Mouse (Mus musculus) embryo, embryonic 11 days (tissue): ENCODE results near the gene Olfr874.

Experiments used
- DNase-seq: peaks from one replicate; pipeline ENCODE4 v3.0.0-alpha.2; 2015

The Olfr874 gene

DNA sequence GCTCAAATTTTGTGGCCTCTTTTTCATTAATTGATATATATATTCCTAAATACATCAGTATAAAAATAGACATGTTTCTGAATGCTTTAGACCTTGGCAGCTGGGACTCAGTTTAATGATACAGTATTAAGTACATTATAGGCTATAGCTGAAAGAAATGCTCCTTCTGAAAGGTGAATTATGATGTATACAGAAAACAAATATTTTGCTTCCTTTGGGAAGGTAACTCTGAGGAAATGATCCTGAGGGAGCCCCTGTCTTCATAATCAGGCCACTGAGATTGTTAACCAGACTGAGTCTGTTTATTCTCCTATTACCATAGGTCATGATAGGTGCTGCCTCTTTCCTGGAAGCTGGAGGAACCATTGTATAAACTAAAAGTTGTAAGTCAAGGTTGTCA is at the start of gene Olfr874:
Olfr874 (plus strand) TSS at position 301 of the 400 bp plus-strand sequence.
- no peak for DNase-seq

- DNase-seq: no peak
Observed at GRCm38 (mm10) chr9:37716150-37716549, 28.8 kb upstream of the Olfr874 start, which contains the start of gene Olfr160. TSS of gene Olfr160 (minus strand) at chr9:37716250.

DNA sequence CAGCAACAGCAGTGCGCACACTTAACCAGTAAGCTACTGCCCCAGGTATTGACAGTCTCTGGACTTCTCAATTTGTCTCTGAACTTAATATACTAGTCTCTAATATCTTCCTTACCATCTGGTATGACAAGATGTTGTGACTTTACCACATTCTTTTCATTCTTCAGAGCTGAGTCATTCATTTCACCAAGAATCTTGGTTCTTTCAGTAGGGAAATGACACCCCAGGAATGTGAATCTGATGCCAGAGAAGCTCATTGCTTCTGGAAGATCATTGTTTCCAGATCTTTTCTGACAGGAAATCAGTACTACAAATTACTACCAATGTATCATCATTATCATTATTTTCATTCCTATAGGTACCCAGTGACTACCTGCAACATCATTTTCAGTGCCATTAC is 10.6 kb upstream of the Olfr874 start:
- DNase-seq: no peak

DNA sequence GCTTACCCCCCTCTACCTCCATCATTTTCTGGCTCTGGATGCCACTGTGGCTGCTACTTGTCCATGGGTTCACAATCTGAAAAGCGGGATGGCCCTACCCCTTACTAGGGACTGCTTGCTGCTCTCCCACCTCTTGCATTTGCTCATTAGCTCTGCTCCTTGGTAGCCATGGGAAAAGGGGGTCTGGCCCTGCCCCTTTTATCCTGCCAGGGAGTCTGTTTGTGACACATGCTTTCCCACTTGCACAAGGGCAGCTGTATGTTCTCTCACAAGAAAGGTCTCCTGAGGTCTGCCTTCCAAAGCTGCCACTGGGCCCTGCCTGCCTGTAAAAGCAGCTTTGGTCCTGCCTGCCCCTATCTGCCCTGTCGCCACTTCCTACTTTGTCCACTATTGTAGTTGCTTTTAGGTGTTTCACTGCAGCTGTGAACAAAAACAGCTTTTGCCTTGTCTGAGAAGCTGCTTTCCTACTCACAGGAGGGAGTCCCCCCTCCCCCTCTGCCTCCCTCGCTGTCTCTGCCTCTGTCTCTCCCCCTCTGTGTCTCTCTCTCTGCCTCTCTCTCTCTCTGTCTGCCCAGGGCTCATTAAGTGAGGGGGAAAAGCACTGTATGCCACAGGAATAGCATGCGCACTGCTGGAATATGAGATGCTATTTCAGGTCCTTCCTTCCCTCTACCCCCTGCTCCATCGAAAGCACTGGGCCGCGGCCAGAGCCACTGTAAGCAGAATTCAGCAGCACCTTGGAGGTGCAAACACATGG is 5.6 kb downstream of the Olfr874 start:
- peak; percentile 23 for DNase-seq

DNA sequence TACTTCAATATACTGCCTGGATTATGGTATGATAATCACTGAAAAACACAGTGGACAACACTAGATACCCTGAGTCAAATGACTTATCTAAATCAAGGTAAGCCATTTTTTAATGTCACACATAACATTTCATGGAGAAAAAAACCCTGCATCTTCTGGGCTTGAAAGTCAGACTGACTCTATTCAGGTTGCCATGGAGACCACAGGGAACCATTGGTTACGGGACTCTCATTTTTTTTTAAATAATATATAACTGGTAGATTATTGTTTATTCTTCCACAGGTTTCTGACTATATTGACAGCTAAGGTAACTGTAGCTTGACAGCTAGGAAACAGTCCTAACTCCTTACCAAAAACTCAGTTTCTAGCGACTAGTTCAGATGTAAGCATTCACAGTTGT is 6.6 kb downstream of the Olfr874 start:
- DNase-seq: peak; percentile 4

- DNase-seq: no peak
Observed at GRCm38 (mm10) chr9:37752006-37752405, 7.1 kb downstream of the Olfr874 start.

DNA sequence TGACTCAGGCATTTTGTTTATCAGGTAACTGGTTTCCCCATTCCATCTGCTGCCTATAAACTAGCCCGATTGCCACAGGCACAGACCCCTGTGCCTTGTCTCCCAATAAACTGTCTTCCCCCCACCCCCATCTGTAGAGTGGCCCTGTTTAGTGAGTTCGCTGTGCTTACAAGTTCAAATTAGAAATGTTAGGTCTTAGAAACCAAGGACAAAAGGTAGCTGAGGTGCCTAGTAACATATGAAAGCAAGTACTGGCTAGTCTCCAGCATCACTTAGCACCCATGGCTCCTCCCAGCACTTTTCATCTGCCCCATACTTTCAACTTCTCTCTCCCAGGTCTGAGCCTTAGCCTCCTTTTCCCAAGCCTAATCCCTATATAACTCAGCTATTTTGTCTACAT is 16.8 kb downstream of the Olfr874 start:
- DNase-seq: no peak

DNA sequence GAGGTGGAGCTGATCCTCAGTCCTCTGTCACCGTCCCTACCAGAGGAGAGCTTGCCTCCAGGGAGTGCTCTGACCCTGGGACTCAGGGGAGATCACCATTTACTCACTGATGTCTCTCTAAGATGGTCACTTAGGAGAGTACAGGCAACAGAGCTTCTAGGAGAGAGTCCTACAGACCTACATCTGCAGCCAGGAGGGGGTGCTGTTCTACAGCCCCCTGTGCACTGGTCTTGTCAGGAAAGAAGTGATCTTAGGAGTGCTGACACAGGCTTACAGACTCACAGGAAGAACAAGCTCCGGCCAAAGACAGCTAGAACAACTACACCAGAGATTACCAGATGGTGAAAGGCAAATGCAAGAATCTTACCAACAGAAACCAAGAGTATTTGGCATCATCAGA is 17.6 kb downstream of the Olfr874 start:
- no peak for DNase-seq

DNA sequence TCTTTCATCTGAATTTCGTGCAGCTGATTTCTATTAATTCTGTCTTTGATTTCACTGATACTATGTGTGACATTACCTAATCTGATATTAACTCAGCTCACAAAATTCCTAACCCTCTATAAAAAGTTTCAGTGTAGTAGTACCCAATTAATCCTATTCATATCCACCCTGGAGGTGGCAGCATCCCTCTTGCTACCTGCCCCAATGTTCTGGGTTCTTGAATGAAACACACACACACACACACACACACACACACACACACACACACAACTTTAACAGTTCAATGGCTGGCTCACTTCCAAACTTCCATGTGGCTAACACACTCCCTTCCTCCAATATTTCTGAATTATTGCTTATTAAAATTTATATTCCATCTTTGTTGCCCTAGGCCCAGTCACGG is 25.8 kb downstream of the Olfr874 start:
- no peak for DNase-seq

- no peak for DNase-seq
Observed at GRCm38 (mm10) chr9:37771759-37772158, 26.9 kb downstream of the Olfr874 start, which contains the start of gene Olfr875. TSS of gene Olfr875 (plus strand) at chr9:37771857.

- DNase-seq: peak; percentile 75
Observed at GRCm38 (mm10) chr9:37782766-37783260, 37.9 kb downstream of the Olfr874 start.

- DNase-seq: peak; percentile 46
Observed at GRCm38 (mm10) chr9:37783394-37784387, 38.8 kb downstream of the Olfr874 start.

GRCm38 (mm10) chr9:37786411-37786810 is 41.5 kb downstream of the Olfr874 start:
- no peak for DNase-seq
